Mouse (Mus musculus) limb, embryonic 11.5 days (tissue): ENCODE results near the gene Dock4. TPM values are rescaled to one million over a fixed set of nuclear protein-coding genes. Genes with fewer than 3 reads are reported as not detected.

ENCODE experiments used
- ATAC-seq: fragments of 200-750 bp; cut with Nextera tagmentation; 2 replicates; pipeline ENCODE4 v1.8.0; 2017; ENCODE audit warnings: low read depth; ENCODE audit not compliant: insufficient number of reproducible peaks, low FRiP score, low TSS enrichment
- DNase-seq: peaks from one replicate; pipeline ENCODE4 v3.0.0-alpha.2; 2015; ENCODE audit warnings: low spot score
- H3K27ac ChIP-seq: fragments of 300-500 bp; sonication (generic); replicated peaks from 2 replicates; pipeline ENCODE4 v1.5.1; 2014; ENCODE audit warnings: low read depth, mild to moderate bottlenecking, low read length
- H3K27me3 ChIP-seq: fragments of 300-500 bp; sonication (generic); 2 replicates; pipeline ENCODE4 v1.6.1; 2014; ENCODE audit warnings: mild to moderate bottlenecking, low read length, mixed read lengths; ENCODE audit not compliant: control insufficient read depth, insufficient read depth
- H3K36me3 ChIP-seq: fragments of 300-500 bp; sonication (generic); 2 replicates; pipeline ENCODE4 v1.6.1; 2014; ENCODE audit warnings: mild to moderate bottlenecking, low read length, moderate library complexity, mixed read lengths; ENCODE audit not compliant: control insufficient read depth, insufficient read depth
- H3K4me1 ChIP-seq: fragments of 300-500 bp; sonication (generic); 2 replicates; pipeline ENCODE4 v1.6.1; 2014; ENCODE audit warnings: low read length, mixed read lengths; ENCODE audit not compliant: control insufficient read depth, insufficient read depth
- H3K4me2 ChIP-seq: fragments of 300-500 bp; sonication (generic); 2 replicates; pipeline ENCODE4 v1.6.1; 2014; ENCODE audit warnings: low read depth, mild to moderate bottlenecking, moderate library complexity; ENCODE audit not compliant: severe bottlenecking
- H3K4me3 ChIP-seq: fragments of 300-500 bp; sonication (generic); 2 replicates; pipeline ENCODE4 v1.5.1; 2014; ENCODE audit warnings: low read depth, low read length
- H3K9ac ChIP-seq: fragments of 300-500 bp; sonication (generic); 2 replicates; pipeline ENCODE4 v1.6.1; 2014; ENCODE audit warnings: mild to moderate bottlenecking, low read length
- H3K9me3 ChIP-seq: fragments of 300-500 bp; sonication (generic); 2 replicates; pipeline ENCODE4 v1.6.1; 2016; ENCODE audit warnings: low read length; ENCODE audit not compliant: control insufficient read depth
- WGBS: fragments of 180-500 bp; shearing (Covaris S2); extraction: QIAGEN DNeasy Blood & Tissue Kit; methylation state at CpG from one replicate; pipeline ENCODE4 v1.1.7; 2014; 5-methylcytosine and 5-hydroxymethylcytosine counted together
- polyA plus RNA-seq: library from polyadenylated mRNA; unstranded; fragments of >200 nt; fragmentation: Nextera tagmentation; extraction: Ambion mirVana; gene quantifications from 2 replicates; pipeline ENCODE4 v1.2.1, GENCODE M21; 2014

Dock4 gene
- polyA plus RNA-seq, 1 experiment from 2014 or later, result 13.5 TPM

DNA sequence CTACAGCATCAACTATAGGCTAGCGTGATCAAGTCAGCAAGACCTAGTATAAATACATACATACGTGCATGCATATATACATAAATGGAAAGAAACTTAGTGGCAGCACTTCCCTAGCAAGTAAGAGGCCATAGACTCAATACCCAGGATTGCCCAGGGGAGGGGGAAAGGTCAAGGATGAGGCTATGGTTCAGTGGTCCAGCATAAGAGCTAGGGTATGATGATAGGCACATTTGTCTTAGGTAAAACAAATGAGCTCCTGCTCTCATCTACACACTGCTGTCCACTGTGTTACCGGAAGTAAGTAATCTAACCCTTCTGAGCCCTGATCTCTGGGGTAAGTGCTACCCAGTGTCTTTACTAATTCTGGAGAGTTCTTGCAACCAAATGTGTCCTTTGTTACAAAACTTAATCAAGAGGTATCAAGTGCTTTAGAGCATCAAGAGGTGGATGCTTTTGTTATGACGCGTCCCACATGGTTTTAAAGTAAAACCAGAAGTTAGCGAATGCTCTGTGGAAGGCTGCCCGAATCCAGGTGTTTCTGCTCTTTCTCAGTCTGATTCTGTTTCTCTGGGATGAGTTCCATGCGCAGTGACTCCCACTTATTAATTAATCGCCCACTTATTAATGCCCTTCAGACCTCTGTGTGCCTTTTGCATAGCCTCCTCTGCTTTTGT lies 3.5 kb downstream of the Dock4 start:
- H3K9ac ChIP-seq, result no peak overlapping the region
- no peak overlapping the region for H3K27ac ChIP-seq
- no peak for ATAC-seq
- 67% methylated on average over 9 of the region's 9 CpGs for WGBS
- no peaks in the 10 kb centered on the region for H3K27me3 ChIP-seq
- no peak overlapping the region for H3K4me3 ChIP-seq
- DNase-seq, result no peak
- H3K36me3 ChIP-seq, result no peaks in the 10 kb centered on the region
- H3K4me1 ChIP-seq, result peaks cover 8% of the 10 kb centered on the region; the same call in 1 of the 2 replicates
- no peaks in the 10 kb centered on the region for H3K9me3 ChIP-seq
- no peak overlapping the region for H3K4me2 ChIP-seq

DNA sequence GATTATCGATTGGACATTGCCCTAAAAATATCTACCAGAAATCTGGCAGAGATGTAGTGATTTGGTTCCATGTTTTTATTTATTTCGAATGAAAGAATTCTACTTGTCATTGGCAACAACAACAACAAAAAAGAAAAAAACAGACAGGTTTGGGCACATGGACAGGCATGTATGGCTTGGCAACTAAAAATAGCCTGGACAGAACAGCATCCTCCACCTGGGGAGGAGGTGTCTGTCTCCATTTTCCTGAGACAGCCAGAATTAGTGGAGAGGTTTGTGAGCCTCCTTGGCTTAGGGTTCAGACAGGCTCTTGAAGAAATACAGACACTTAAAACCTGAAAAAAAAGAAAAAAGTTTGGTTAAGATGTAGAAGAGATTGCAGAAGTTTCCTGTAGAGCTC lies 10.8 kb downstream of the Dock4 start:
- DNase-seq (no peak), ATAC-seq (no peak)
- H3K9me3 ChIP-seq, result no peaks in the 10 kb centered on the region
- 0 out of 2 replicates have a peak, but pooled peaks cover 2% of the 10 kb centered on the region for H3K4me1 ChIP-seq
- no peaks in the 10 kb centered on the region for H3K27me3 ChIP-seq
- H3K27ac ChIP-seq, result no peak overlapping the region
- H3K4me2 ChIP-seq, result no peak overlapping the region
- WGBS, result 88% methylated on average over 2 of the region's 2 CpGs
- no peaks in the 10 kb centered on the region for H3K36me3 ChIP-seq
- H3K4me3 ChIP-seq, result no peak overlapping the region
- H3K9ac ChIP-seq, result no peak overlapping the region

DNA sequence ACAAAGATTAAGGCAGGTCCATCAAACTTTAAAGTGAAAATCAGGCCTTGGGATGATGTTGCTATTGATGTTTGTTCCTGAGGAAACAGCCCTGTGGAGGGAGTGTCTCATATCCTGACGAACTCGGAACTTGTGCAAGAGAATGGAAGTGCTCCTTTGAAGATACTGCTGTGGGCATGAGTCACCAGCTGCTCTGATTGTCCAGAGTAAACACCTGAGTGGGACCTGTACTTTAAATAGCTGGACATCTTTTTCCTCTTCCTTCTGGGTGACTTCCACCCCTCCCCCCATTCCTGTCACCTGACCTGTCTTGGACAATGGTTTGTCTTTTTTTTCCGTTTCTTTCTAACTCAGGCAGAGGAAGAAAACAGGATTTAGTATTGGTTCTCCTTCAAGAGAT lies 13.2 kb downstream of the Dock4 start:
- Histone ChIP-seq H3K4me1 (peaks cover 6% of the 10 kb centered on the region; the same call in 1 of the 2 replicates), H3K4me3 (no peak overlapping the region), H3K9ac (no peak overlapping the region), H3K27ac (no peak overlapping the region), H3K4me2 (no peak overlapping the region), H3K9me3 (no peaks in the 10 kb centered on the region), H3K27me3 (no peaks in the 10 kb centered on the region), H3K36me3 (no peaks in the 10 kb centered on the region)
- ATAC-seq (no peak), DNase-seq (no peak)
- 70% methylated on average over 3 of the region's 3 CpGs for WGBS

DNA sequence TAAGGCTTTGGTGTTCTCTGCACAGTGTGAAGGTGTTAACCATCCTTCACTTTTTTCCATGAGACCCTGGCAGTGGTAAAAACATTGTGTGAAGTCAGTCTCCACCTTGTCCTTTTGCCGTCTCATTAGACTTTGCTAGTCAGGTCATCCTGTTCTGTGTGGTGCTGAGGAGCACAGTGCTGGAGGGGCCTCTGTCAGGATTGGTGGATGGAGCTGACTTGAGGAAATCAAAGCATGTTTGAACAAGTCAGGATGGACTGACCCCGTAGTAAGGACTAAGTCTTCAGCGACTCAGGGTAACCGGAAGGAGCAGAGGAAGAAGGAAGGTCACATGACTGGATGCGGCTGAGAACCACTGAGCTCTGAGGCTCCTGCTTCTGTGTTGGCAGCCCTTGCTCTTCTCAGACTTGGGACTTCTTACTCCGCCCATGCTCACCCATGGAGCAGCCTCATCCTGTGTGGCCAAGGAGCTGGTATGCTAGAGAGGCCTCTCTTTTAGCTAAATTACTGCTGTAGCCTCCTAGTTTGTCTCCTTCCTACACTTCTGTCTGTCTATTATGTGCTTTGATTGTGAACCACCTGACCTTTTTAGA lies 14.0 kb downstream of the Dock4 start:
- no peaks in the 10 kb centered on the region for H3K36me3 ChIP-seq
- 68% methylated on average over 6 of the region's 6 CpGs for WGBS

DNA sequence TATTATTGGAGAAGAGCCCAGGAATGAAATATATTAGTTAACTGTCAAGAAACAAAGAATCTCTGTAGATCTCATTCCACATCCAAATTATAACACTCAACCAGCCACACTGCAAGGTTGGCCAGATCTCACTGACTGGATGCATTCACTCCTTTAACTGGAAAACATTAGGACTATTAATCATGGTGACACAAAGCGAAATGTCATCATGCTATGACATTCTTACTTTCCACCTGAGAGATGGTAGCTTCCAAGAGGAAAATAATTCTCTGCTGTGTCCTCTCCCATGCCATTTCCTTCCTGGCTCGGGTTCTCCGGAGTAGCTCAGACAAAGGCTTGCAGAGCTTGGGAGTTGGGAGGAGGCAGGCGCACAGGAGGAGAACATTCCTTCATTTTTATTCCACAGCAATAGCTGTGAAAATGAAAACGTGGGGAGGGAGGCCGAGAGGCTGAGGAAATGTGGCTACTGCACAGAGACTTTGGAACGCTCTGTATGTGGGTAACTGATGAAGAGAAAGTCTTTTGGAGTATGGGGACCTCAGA lies 17.0 kb downstream of the Dock4 start:
- H3K9me3 ChIP-seq, result no peaks in the 10 kb centered on the region
- DNase-seq (no peak), ATAC-seq (no peak)
- no peak overlapping the region for H3K4me2 ChIP-seq
- H3K27me3 ChIP-seq, result no peaks in the 10 kb centered on the region
- H3K9ac ChIP-seq, result no peak overlapping the region
- WGBS, result 75% methylated on average over 7 of the region's 7 CpGs
- no peaks in the 10 kb centered on the region for H3K36me3 ChIP-seq
- H3K27ac ChIP-seq, result no peak overlapping the region
- H3K4me3 ChIP-seq, result no peak overlapping the region
- peaks cover 15% of the 10 kb centered on the region for H3K4me1 ChIP-seq

More for the DNA sequence above, 14.0 kb downstream of the Dock4 start:
- H3K27me3 ChIP-seq, result no peaks in the 10 kb centered on the region
- H3K9me3 ChIP-seq, result no peaks in the 10 kb centered on the region
- no peak for DNase-seq
- no peak overlapping the region for H3K9ac ChIP-seq
- no peak for ATAC-seq
- no peak overlapping the region for H3K4me3 ChIP-seq
- peaks cover 13% of the 10 kb centered on the region for H3K4me1 ChIP-seq
- no peak overlapping the region for H3K27ac ChIP-seq
- H3K4me2 ChIP-seq, result no peak overlapping the region

DNA sequence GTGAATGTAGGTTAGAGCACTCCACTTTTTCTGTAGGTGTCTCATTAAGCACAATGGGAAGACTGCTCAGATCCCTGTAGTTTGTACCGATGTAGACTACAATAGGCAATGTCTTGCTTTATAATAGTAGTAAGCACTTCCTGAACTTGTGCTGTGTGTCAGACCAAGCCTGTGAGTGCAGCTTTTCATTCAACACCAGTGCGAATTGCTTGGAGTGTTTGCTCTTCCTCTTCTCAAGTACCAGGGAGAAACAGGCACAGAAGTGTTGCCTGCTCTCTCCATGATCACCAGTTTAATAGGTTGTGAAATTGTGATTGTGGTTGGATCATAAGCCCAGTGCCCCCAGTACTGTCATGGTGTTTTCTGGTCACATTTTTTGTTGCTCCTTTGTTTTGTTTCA lies 18.1 kb downstream of the Dock4 start:
- Histone ChIP-seq H3K36me3 (no peaks in the 10 kb centered on the region), H3K4me2 (no peak overlapping the region), H3K9me3 (no peaks in the 10 kb centered on the region), H3K4me3 (no peak overlapping the region), H3K9ac (no peak overlapping the region), H3K27ac (no peak overlapping the region), H3K4me1 (peaks cover 15% of the 10 kb centered on the region), H3K27me3 (no peaks in the 10 kb centered on the region)
- DNase-seq (no peak), ATAC-seq (no peak)
- WGBS, result 59% methylated on average over 2 of the region's 2 CpGs

DNA sequence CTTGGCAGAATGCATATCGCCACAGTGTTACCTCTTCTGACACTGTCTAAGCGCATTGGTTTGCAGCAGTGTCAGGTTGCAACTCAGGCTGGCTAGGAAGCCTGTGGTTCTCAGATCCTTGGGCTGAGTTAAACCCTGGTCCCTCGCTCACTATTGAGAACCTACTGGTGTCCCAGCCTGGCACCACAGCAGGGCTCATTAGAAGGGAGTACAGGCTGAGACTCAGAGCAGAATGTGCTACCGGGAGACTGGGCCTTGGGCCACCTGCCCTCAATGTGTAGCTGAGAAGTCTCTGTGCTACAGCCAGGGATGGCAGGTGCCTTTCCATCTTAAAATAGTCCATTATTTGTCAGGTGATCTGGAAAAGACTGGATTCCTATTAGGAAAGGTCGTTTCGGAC lies 18.5 kb downstream of the Dock4 start:
- H3K4me2 ChIP-seq, result no peak overlapping the region
- DNase-seq (no peak), ATAC-seq (no peak)
- no peaks in the 10 kb centered on the region for H3K9me3 ChIP-seq
- 38% methylated on average over 6 of the region's 6 CpGs for WGBS
- no peaks in the 10 kb centered on the region for H3K27me3 ChIP-seq
- H3K27ac ChIP-seq, result no peak overlapping the region
- H3K4me3 ChIP-seq, result no peak overlapping the region
- H3K4me1 ChIP-seq, result peaks cover 15% of the 10 kb centered on the region
- H3K36me3 ChIP-seq, result no peaks in the 10 kb centered on the region
- no peak overlapping the region for H3K9ac ChIP-seq

DNA sequence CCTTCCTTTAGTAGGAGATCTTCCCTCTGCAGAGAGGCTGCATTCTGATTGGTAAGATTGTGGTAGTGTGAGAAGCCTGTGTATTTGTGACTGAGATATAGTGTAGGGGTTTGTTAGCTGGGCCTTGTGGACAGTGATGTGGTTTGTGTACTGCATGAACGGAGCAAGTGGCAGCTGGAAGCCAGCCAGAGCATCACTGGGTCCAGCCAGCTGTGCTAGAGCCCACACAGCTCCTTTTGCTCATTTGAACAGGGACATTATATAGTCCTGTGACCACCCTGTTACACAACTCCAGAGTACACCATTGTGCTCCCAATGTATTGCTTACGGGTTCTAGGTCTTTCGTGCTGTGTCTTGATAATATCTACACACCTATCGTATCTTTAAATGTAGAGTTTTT lies 22.5 kb downstream of the Dock4 start:
- ATAC-seq (no peak), DNase-seq (no peak)
- 98% methylated on average over 4 of the region's 4 CpGs for WGBS
- Histone ChIP-seq H3K9me3 (no peaks in the 10 kb centered on the region), H3K27me3 (no peaks in the 10 kb centered on the region), H3K4me1 (peaks cover 23% of the 10 kb centered on the region), H3K9ac (no peak overlapping the region), H3K27ac (no peak overlapping the region), H3K4me2 (no peak overlapping the region), H3K4me3 (no peak overlapping the region), H3K36me3 (no peaks in the 10 kb centered on the region)
